Mouse (Mus musculus) heart, embryonic 11.5 days (tissue): ENCODE data around the gene Gm10130. TPM values are rescaled to one million over a fixed set of nuclear protein-coding genes. Genes with fewer than 3 reads are reported as not detected.
A peak's percentile ranks its signal among the peaks of the same experiment; 100 is the strongest.
"Not testable (repeated sequence)": the region's sequence is repeated elsewhere in the genome, so short reads cannot be mapped to it uniquely, and the experiment has no call there.

Experiments
- ATAC-seq: fragments of 200-750 bp; cut with Nextera tagmentation; replicated peaks from 2 replicates; pipeline ENCODE4 v1.8.0; 2017; ENCODE audit warnings: moderate library complexity; ENCODE audit not compliant: insufficient number of reproducible peaks, low FRiP score, low TSS enrichment
- H3K27ac ChIP-seq: fragments of 300-500 bp; sonication (generic); 2 replicates; pipeline ENCODE4 v1.5.1; 2014; ENCODE audit warnings: mild to moderate bottlenecking, low read depth, low read length
- H3K27me3 ChIP-seq: fragments of 300-500 bp; sonication (generic); 2 replicates; pipeline ENCODE4 v1.6.1; 2014; ENCODE audit warnings: mild to moderate bottlenecking, low read length, mixed read lengths; ENCODE audit not compliant: control insufficient read depth, insufficient read depth
- H3K36me3 ChIP-seq: fragments of 300-500 bp; sonication (generic); 2 replicates; pipeline ENCODE4 v1.6.1; 2014; ENCODE audit warnings: mild to moderate bottlenecking, low read length, moderate library complexity, mixed read lengths; ENCODE audit not compliant: control insufficient read depth, insufficient read depth
- H3K4me1 ChIP-seq: fragments of 300-500 bp; sonication (generic); 2 replicates; pipeline ENCODE4 v1.6.1; 2014; ENCODE audit warnings: low read length; ENCODE audit not compliant: control insufficient read depth, insufficient read depth
- H3K4me2 ChIP-seq: fragments of 300-500 bp; sonication (generic); 2 replicates; pipeline ENCODE4 v1.6.1; 2014; ENCODE audit warnings: mild to moderate bottlenecking, moderate library complexity
- H3K4me3 ChIP-seq: fragments of 300-500 bp; sonication (generic); 2 replicates; pipeline ENCODE4 v1.5.1; 2014; ENCODE audit warnings: low read depth, low read length
- H3K9ac ChIP-seq: fragments of 300-500 bp; sonication (generic); 2 replicates; pipeline ENCODE4 v1.6.1; 2014; ENCODE audit warnings: mild to moderate bottlenecking, low read depth, low read length, moderate library complexity
- H3K9me3 ChIP-seq: fragments of 300-500 bp; sonication (generic); replicated peaks from 2 replicates; pipeline ENCODE4 v1.6.1; 2016; ENCODE audit warnings: low read length; ENCODE audit not compliant: control insufficient read depth
- WGBS: fragments of 180-500 bp; shearing (Covaris S2); extraction: QIAGEN DNeasy Blood & Tissue Kit; methylation state at CpG from one replicate; pipeline ENCODE4 v1.1.7; 2014; ENCODE audit not compliant: insufficient replicate concordance; 5-methylcytosine and 5-hydroxymethylcytosine counted together
- polyA plus RNA-seq: library from polyadenylated mRNA; unstranded; fragments of >200 nt; fragmentation: Nextera tagmentation; extraction: Ambion mirVana; gene quantifications from 2 replicates; pipeline ENCODE4 v1.2.1, GENCODE M21; 2014

The Gm10130 gene
- polyA plus RNA-seq, 1 experiment from 2014 or later: 2.8 TPM

DNA sequence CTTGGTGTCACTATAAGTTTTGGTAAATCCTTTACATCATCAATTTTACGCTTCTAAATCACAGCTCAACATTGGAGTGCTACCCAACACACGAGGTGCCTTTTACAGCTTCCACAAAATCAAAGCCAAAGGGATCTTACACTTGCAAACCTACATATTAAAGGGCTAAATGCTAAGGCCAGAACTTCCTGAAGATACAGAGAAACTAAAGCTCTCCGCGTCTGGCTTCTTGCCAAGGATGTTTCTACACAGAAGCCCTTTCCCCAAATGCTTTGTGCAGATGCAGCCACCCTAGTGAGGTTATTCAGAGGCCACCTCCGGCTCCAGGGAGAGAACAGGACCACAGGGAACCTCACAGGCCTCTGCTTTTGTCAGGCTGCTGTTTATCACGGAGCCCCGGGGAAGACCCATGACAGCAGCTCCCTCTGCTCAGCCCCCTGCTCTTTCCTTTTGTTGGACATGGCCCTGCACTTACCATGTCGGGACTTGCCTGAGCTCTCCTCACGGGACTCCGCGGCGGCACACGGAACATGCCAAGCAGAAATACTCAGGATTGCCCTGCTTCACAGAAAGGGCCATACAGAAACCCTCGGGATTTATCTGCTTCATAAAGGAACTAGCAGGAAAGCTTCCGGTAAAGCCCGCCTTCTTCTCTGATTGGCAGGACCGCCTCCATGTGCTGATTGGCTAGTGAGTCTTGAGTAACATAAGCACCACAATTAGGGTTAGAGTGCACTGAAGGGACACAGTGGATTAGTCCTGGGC lies 38.8 kb downstream of the Gm10130 start, which contains the start of gene 3300002I08Rik:
TSS of gene 3300002I08Rik (minus strand) at position 653 of the 765 bp plus-strand sequence.
- peak within 1 kb of the TSS; percentile 56 for H3K4me2 ChIP-seq
- not testable (repeated sequence) for H3K9me3 ChIP-seq, H3K27me3 ChIP-seq, H3K36me3 ChIP-seq, H3K4me1 ChIP-seq
- whole genome bisulfite sequencing: 3% methylated on average over 16 of the region's 17 CpGs
- peak; percentile 96 for ATAC-seq
- H3K4me3 ChIP-seq: peak within 1 kb of the TSS; percentile 60
- H3K9ac ChIP-seq: peak within 1 kb of the TSS; percentile 76
- H3K27ac ChIP-seq: peak within 1 kb of the TSS; percentile 58; the same call in 1 of the 2 replicates

DNA sequence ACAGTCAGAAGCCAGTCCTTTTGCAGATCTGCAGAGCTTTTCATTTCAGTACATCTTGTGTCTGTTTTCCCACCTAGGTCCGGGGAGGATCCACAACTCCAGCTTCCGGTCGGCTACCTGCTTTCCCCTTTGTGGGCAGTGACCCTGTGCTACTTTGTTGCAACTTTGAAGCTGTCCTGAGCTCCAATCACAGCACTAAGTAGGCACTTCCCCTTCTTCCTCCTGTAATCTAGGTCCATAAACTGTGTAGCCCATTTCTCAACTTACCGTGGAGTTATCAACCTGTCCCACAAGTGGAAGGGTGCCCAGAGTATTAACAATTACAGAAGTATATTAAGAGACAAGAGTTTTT lies 39.4 kb downstream of the Gm10130 start:
- Histone ChIP-seq H3K9me3 (no peaks in the 10 kb centered on the region), H3K27me3 (no peaks in the 10 kb centered on the region), H3K36me3 (no peaks in the 10 kb centered on the region), H3K4me2 (peak overlapping the region; percentile 56), H3K4me3 (peak overlapping the region; percentile 60), H3K9ac (peak overlapping the region; percentile 76), H3K27ac (peak overlapping the region; percentile 58; the same call in 1 of the 2 replicates), H3K4me1 (no peaks in the 10 kb centered on the region)
- 12% methylated on average over 4 of the region's 4 CpGs for WGBS
- ATAC-seq: peak; percentile 19; the same call in 1 of the 2 replicates

DNA sequence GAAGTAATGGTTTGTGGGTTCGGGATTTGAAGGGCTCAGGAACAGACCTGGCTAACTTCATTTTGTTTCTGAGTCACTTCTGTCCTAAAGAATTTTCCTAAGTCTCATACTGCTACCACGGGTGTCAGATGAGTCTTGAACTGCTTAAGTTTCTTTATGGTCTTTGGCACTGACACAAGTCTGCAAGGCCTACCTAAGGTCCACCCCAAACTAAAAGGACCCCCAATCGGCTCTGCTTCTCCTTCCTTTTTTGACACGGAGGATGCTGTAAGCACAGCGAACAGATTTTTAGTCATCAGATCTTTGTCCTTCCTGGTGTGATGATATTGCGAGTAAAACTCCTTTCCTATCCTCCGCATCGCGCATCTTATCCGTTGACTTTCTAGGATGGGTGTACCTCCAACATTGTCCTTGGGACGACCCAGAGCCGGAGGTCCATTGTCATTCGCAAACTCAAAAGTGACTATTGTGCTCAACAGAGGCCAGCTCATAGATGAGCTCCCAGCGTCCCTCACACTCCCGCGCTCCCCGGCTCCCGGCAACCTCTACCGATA lies 62.1 kb downstream of the Gm10130 start:
- WGBS: 92% methylated on average over 18 of the region's 19 CpGs

DNA sequence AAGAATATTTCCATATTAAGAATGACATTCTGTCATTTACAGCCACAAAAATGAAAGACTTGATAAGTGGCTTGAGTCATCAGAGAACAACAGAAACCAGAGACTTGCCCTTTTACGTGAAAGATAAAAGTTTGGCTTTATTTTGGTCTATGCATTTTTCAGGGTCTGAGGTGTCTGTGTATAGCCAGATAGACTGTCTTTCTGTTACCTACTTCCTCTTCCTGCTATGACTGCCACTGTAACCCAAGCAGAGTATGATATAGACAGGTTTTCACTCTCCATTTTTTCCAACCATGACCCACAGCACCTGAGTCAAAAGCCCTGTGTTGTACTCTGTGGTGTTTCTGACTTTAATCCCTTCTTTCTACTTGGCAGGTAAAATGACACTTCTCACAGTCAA lies 66.7 kb downstream of the Gm10130 start:
- Histone ChIP-seq H3K4me2 (no peak overlapping the region), H3K27me3 (no peaks in the 10 kb centered on the region), H3K9ac (no peak overlapping the region), H3K4me1 (no peaks in the 10 kb centered on the region), H3K9me3 (peaks cover 6% of the 10 kb centered on the region; the same call in 1 of the 2 replicates), H3K36me3 (no peaks in the 10 kb centered on the region), H3K4me3 (no peak overlapping the region), H3K27ac (no peak overlapping the region)
- ATAC-seq: no peak
- 76% methylated on average over 1 of the region's 1 CpGs for WGBS

More for the DNA sequence above, 62.1 kb downstream of the Gm10130 start:
- not testable (repeated sequence) for H3K4me3 ChIP-seq, H3K4me2 ChIP-seq, H3K9me3 ChIP-seq, H3K27ac ChIP-seq, ATAC-seq, H3K9ac ChIP-seq, H3K27me3 ChIP-seq, H3K36me3 ChIP-seq, H3K4me1 ChIP-seq

DNA sequence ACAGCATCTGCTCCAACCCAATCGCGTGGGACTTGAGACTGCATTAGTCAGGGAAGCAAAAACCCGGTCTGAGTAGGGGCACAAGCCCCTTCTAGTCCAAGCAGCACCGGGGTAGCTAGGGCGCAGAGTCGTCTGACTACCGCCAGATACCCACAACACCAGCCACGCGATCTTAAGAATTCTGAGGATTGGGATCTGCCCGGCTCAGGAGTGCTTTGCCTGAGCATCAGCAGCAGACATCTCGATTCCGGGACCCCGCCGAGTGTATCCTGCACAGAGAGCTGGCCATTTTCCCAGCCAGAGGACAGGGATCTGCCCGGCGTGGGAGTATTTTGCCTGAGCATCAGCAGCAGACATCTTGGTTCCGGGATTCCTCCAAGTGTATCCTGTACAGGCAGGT lies 88.6 kb downstream of the Gm10130 start:
- H3K36me3 ChIP-seq, H3K9ac ChIP-seq, H3K4me2 ChIP-seq, ATAC-seq, H3K4me3 ChIP-seq, H3K4me1 ChIP-seq, H3K27ac ChIP-seq, H3K27me3 ChIP-seq, H3K9me3 ChIP-seq: not testable (repeated sequence)
- 85% methylated on average over 17 of the region's 17 CpGs for WGBS

Other genes with a start within 250 kb of the Gm10130 start
- gene Zfp120, start 187.0 kb upstream of the Gm10130 start, polyA plus RNA-seq: 5.3 and 7.5 TPM in 2 replicates
- gene Gm10770, start 144.0 kb upstream of the Gm10130 start, polyA plus RNA-seq: not detected in 2 replicates
- not detected in 2 replicates for gene Gm14139, start 141.9 kb upstream of the Gm10130 start, polyA plus RNA-seq
- gene Zfp937, start 105.6 kb upstream of the Gm10130 start, polyA plus RNA-seq: 4.4 and 5.9 TPM in 2 replicates
- 1.8 and 2.7 TPM in 2 replicates for gene Gm21994, start 68.1 kb upstream of the Gm10130 start, polyA plus RNA-seq
- 0.04 TPM in 1 of 2 replicates, not detected in the other for gene Gm14124, start 66.2 kb upstream of the Gm10130 start, polyA plus RNA-seq
- 5.0 and 6.1 TPM in 2 replicates for gene 3300002I08Rik, start 39.1 kb downstream of the Gm10130 start, polyA plus RNA-seq
- gene Zfp442, start 127.8 kb downstream of the Gm10130 start, polyA plus RNA-seq: 4.1 and 4.4 TPM in 2 replicates
- 0.06 and 0.31 TPM in 2 replicates for gene Zfp345, start 161.4 kb downstream of the Gm10130 start, polyA plus RNA-seq
- gene Cst7, start 246.7 kb downstream of the Gm10130 start, polyA plus RNA-seq: 0.38 and 0.59 TPM in 2 replicates